Mouse (Mus musculus): ENCODE measurements around the gene Uba52. TPM values are rescaled to one million over a fixed set of nuclear protein-coding genes. Genes with fewer than 3 reads are reported as not detected.
A peak's percentile ranks its signal among the peaks of the same experiment; 100 is the strongest.

Uba52 gene
- total RNA-seq (2021): 100 to 1,000 TPM; 785 to 797 TPM
- long read RNA-seq, experiment 1, transcript Uba52-205 (4 exons, 705 nt): minor isoform, 44 of 1,171 reads
- long read RNA-seq, experiment 1, transcript Uba52-203 (4 exons, 711 nt): major isoform, 966 of 1,171 reads
- long read RNA-seq, experiment 1, transcript Uba52-207 (4 exons, 697 nt): minor isoform, 7 of 1,171 reads
- long read RNA-seq, experiment 1, transcript Uba52-201 (4 exons, 541 nt): minor isoform, 104 of 1,171 reads
- long read RNA-seq, experiment 1, partial matches to known transcripts: 21 of 1,171 reads
- long read RNA-seq, experiment 1, other reads (novel, unspliced or antisense): 22 of 1,171 reads
- long read RNA-seq, experiment 2, transcript Uba52-205 (4 exons, 705 nt): minor isoform, 22 of 714 reads
- long read RNA-seq, experiment 2, transcript Uba52-203 (4 exons, 711 nt): major isoform, 618 of 714 reads
- long read RNA-seq, experiment 2, transcript Uba52-201 (4 exons, 541 nt): minor isoform, 56 of 714 reads
- long read RNA-seq, experiment 2, transcript Uba52-208 (3 exons, 387 nt): minor isoform, 7 of 714 reads
- long read RNA-seq, experiment 2, partial matches to known transcripts: 0 of 714 reads
- long read RNA-seq, experiment 2, other reads (novel, unspliced or antisense): 7 of 714 reads

DNA sequence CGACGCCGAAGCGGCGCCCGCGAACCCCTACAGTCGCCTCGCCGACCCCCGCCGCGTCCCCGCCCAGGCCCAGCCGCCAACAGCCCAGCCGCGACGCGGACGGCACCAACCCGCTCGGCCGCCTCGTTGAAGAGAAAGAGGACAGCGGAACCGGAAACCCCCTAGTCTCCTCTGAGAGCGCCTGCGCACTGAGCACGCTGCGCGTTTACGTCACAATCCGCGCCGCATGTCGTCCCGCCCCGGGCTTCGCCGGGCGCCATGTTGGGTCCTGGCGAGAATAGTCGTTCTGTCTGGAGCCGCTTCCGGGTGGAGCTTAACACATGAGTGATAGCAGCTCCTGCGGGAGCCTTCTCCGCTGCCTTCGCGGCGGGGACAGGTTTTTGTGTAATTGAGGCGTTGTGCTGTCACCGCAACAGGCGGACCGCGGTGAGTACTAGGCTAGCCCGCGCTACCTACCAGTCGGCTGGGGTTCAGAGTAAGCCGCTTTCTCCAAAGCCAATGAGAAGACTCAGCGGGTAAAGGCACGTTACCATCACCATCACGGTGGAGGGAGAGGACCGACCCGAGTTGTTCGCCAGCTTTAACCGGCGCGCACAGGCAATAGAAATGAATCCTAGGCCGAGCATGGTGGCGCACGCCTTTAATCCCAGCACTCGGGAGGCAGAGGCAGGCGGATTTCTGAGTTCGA is at the start of gene Uba52:
Uba52 (minus strand) TSS at position 574 of the 688 bp plus-strand sequence.
- DNase-seq: peak; percentile 95

DNA sequence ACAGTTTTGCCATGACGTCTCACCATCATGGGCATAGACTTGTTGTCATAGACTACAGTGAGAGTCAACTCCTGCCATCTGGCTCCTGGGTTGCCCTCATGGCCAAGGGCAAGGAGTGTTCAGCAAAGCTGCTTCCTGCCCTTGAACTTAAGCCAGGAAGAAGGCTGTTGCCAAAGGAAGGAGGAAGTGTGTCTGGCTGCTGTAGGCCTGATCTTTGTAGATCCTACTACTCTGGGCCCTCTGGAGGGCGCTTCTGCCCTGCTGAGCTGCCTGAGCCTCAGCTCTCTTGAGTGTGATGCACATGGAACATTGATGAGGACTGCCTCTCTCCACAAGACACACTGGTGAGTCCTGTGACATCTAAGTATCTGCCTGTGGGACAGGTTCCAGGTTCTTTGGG is 49.5 kb upstream of the Uba52 start:
- peak; percentile 75 for DNase-seq

DNA sequence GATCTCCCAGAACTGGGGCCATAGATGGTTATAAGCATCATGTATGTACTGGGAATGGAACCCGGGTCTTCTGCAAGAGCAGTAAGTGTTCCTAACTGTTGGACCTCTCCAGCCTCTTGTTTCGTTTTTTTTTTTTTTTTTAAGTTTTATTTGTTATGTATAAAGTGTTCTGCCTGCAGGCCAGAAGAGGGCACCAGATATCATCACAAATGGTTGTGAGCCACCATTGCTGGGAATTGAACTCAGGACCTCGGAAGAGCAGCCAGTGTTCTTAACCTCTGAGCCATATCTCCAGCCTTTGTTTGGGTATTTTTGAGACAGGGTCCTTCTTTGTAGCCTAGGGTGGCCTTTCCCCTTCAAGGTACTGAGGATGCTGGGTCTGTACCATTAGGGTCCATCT is 48.4 kb upstream of the Uba52 start:
- no peak for DNase-seq

DNA sequence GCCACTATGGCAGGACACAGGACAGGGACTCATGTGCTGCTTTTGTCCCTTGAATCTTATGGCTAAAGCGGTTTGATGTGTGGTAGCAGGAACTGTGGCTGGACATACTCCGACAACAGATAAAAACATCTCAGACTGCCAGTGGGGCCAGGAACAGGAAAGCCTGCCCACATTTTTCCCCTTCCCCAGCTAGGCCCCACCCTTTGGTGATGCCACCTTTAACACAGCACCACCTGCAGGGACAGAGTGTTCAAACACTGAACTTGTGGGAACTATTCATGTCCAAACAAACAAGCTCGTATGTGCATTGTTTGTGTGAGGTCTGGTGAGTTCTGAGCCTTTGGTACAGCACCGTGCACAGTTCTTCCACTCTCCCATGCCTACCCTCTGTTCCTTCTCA is 47.7 kb upstream of the Uba52 start:
- no peak for DNase-seq

DNA sequence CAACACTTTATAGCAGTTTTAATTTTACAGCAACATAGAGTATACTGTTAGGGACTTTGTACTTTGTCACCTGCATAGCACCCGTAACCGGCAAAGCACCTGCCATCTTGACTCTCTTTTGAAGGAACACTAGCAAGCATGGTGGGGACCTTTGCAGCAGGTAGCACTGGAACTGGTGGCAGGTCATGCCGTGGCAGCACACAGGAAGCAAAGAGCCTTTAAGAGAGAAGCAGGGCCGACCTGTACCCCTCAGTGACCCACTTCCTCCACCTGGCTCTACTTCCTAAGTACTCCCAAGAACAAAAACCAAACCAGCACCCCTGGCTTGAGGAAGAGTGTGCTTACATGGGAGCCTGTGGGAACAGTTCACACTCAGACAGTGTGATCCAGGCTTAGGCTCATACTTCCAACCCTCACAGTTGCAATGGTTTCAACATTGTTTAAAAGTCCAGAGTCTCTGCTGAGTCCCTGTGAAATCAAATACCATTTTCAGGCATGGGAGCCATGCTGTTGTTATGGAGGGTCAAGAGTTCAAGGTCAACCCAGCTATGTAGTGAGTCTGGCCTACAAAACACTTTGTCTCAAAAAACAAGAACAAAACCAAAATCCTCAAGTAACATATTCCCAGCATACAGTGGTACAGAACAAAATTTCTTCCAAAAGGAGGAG is 44.6 kb upstream of the Uba52 start:
- DNase-seq: no peak

DNA sequence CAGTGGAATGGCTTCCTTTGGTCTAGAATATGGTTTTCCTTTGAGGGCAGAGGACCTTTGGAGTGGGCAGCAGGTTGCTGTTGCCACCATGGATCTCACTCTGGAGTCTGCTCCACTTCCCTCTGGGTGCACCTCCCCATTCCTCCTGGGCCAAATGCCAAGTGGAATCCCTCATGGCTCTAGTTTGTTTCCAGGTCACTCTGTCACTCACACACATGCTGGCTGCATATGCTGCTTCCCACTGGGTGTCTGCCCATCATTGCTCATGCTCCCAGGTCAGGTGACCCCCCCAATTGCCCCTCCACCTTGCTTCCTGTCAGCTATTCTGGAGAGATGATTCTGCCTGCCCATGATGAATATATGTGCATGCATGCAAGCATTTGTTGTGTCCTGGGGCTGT is 43.1 kb upstream of the Uba52 start:
- peak; percentile 66 for DNase-seq

DNA sequence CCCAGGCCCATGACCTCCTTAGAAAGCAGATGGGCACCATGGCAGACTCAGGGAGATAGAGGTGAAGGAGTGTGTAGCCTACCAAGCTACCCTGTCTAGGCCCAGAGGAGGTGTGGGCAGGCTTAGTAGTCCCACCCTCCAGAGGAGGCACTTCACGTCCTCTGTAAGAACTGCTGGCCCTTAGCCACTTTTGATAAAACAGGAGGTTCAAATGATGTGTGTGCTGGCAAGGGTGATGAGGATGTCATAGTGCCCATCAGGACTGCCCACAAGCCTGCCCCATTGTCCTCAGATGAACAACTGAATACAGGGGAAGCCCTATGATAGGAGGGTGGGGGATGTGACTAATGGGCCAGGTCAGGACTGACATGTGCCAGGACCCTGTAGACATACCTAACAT is 42.2 kb upstream of the Uba52 start:
- no peak for DNase-seq

DNA sequence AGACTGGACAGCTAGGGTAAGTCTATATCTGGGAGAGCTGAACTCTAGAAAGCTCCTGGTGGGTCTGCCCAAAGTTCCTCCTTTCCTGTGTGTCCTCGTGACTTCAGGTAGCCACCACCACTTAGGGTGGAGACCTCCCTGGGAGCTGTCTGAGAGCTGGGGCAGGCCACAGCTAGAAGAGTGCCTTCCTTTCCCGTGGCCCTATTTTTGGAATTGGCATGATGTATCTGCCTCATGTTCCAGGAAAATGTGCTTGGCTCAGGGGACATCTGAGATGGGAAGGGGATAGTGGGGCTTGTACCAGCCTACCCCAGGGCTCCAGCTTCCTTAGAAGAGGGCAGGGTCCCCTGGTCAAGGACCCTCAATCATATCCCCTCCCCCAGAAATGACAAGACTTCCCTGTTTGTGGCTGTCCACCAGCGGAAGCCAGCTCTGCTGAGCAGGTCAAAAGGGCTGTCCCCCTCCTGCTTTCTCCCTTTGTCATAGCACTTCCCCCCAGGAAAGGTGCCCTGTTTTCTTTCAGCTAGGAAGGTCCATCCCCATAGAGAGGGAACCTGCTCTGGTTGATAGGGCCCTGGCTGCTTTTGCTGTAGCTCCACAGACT is 41.1 kb upstream of the Uba52 start:
- DNase-seq: no peak

DNA sequence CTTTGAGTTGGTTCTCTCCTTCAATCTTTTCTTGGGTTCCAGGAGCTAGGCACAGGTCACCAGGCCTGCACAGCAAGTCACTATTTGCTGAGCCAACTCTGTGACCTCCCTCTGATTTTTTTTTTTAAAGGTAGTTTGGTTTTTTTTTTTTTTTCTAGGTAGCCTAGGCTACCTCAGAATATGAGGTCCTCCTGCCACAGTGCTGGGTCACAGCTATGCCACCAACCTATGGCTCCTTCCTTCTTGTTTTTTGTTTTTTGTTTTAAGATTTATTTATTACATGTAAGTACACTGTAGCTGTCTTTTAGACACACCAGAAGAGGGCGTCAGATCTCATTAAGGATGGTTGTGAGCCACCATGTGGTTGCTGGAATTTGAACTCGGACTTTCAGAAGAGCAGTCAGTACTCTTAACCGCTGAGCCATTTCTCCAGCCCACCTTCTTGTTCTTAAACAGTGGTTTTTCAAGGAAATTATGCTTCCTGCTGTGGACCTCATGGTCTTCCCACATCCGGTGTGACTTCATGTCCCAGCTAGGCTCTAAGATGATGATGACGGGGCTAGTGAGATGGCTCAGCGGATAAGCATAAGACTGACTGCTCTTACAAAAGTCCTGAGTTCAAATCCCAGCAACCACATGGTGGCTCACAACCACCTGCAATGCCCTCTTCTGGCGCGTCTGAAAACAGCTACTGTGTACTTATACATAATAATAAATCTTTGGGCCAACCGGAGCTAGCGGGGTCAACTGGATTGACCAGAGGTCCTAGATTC is 39.0 kb upstream of the Uba52 start:
- DNase-seq: no peak

DNA sequence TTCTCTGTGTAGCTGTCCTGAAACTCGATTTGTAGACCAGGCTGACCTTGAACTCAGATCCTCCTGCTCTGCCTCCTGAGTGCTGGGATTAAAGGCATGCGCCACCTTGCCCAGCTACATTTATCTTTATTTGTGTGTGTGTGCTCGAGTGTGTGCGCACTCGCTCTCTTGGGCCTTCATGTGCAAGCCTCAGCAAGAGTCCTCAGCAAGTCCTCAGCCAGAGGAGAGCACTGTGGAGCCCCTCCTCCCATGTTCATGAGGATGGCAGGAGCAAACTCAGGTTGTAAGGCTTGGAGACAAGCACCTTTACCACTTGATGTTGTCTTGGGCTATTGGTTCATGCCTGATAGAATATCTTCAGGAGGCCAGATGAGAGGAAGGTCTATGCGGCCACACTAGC is 37.2 kb upstream of the Uba52 start:
- no peak for DNase-seq

DNA sequence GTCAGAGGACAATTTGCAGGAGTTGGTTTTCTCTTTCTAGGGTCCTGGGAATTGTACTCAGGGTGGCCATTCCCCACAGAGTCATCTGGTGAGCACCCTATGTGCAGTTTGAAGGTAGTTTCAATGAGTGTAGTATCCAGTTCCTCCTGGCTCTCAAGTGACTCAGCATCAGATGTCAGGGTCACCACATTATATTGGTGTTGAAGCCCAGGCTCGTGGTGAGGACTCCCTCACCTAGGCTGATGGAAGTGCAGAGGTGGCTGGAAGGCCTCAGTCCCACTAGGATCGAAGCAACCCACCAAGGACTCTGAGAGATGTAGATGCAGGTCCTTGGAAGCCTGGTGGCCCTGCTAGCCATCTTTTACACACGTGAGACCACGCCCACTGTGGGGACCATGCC is 35.8 kb upstream of the Uba52 start:
- no peak for DNase-seq

DNA sequence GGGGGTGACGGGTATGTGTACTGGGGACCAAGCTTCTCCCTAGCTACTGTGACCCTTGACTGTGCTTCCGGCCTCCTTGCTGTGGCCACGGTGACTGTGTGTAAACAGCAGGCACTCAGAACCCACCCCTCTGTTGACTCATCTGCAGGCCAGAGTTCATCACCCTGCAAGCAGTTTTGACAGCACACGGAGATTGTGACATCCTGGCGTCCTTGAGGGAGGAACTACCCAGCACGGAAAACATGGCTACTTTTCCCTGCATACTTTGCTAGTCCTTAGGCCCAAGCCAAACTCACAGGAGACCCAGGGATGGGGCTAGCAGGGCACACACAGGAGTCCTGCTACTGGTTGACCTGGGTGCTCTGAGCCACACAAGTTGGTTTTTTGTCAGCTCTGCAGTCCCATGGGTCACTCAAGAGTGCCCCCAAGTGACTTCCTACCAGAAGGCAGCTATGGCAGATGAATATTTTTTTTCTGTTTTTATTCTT is 33.6 kb upstream of the Uba52 start:
- no peak for DNase-seq

DNA sequence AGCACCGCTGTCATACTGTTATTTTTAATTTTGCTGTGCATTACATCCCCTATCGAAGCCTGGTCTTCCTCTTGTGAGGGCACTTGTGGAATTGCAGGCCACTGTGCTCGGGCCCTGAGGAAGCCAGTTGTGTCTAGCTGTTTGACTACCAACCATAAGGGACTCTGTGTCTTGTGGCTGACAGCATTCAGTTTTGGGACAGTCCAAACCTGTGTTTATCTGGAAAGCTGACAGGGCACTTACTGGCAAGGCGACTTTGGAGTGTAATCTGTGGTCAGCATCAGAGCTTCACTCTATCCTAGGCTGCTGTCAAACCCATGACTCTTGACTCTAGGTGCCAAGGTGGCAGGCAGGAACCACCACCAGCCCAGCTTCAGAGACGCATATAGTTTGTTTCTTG is 30.5 kb upstream of the Uba52 start:
- DNase-seq: no peak

DNA sequence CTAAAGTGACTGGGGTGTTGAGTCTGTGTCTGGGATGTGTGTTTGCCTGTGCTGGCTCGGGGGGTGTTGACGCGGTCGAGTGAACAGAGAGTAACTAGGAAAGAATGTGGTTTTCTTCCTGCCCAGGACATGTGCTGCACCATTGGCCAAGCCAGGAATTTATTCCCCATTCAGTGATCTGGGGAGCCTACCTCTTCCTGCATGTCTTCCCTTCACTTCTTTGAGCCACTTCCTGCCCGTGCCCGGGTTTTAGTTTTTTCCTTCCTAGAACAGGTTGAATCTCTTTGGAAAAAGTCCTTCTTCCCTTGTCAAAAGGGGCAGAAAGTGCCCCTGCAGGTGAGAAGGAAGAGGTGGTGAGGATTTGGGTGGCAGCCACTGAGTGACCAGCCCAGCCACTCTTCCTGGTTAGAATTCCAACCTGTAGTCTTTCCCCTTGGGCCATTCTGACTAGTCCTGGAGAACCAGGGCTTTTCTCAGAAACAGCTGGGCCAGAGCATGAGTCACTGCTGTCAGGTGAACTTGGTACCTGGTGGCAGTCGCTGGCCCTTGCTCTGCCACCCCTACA is 30.0 kb upstream of the Uba52 start:
- peak; percentile 31 for DNase-seq

DNA sequence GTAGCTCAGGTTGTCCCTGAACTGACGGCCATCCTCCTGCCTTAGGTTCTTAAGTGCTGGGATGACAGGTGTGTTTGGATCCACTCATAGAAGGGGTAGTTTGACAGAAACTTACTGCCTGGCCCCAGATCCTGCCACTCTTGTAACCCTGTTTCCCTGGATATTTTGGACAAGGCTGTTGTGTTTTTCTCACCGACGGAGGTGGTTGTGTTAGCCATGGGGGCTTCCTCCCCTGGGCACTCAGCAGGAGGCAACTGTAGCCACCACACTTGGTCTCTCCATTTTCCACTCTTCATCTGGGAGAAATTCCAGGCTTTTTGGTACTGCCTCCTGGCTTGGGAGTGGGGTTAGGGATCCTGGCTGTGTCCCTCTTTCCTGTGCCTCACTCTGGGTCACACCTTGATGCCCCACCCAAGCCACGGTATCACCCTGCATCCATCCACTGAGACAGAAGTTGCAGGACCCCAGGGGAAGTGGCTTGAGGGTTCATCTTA is 29.5 kb upstream of the Uba52 start:
- DNase-seq: no peak

DNA sequence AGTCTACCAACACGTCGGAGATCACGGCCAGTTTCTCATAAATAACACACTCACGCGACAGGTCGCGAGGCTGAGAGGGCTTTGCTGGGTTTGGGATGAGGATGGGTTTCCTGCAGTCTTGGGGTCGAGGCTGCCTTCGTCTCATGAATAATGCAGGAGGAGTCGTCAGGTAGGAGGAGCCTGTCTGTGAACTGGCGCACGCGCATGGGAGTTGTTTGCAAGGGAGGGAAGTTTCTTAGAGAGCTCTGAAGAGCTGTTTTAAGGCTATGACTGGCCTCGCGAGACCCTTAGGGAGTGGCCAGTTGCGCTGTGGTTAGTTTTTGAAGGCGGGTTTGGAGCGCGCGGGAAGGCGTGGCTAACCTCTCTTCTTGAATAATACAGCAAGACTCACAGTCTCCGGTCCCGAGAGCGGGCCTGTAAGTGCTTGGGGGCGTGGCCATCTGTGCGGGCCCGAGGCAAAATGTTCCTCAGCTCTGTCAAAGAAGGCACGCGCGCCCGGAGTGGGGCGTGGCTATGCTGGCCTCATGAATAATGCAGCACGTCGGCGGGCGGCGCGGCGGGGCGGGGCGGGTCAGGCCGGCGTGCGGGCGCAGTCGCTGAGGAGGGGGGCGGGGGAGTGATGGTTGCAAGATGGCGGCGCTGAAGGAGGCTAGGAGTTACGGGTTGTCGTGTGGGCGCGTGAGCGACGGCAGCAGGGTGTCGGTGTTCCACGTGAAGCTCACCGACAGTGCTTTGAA is 28.6 kb upstream of the Uba52 start, which contains the start of gene Ell:
Ell (plus strand) TSS at position 381 of the 737 bp plus-strand sequence.
- DNase-seq: peak; percentile 100

DNA sequence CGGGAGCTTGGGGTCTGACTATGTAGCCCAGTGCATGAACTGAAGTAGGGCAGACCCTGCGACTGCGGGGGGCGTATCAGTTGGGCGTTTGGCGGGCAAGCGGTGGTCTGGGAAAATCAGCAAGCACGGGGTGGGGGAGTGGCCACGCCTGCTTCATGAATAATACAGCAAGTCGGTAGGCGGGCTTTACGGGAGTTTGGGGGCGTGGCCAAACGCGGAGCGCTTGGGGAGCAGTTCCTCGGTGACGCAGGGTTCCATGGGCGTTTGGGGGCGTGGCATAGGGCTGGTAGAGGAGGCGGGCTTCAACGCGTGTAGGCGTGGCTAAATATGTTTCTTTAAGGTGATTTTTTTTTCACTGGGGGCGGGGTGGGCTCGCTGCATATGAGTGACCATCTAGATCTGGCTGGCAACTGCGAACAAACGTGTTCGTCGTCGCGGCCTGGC is 28.1 kb upstream of the Uba52 start:
- peak; percentile 96 for DNase-seq

DNA sequence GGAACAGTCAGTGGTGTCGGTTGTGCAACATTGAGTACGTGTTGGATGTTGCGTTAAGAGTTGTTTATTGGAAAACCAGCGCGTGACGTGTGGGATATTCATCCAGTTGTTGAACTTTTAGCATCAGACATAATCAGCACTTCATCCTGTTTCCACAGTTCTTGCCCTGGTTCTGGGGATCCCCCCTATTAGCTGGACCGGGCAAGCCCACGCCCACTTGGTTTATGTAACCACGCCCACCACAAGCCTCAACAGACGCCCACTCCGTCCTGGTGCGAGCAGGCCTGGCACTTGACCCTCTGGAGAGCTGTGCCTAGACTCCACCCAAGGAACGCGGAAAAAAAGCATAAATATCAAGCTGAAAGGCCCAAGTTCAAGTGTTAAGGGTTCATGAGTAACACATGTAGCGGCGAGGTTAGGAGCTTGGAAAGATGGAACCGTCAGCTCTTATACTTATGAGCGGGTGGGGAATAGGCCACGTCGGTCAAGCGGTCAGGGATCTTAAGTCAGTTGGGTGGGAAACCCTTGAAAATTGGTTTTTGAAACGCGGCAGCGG is 27.5 kb upstream of the Uba52 start:
- DNase-seq: peak; percentile 69

DNA sequence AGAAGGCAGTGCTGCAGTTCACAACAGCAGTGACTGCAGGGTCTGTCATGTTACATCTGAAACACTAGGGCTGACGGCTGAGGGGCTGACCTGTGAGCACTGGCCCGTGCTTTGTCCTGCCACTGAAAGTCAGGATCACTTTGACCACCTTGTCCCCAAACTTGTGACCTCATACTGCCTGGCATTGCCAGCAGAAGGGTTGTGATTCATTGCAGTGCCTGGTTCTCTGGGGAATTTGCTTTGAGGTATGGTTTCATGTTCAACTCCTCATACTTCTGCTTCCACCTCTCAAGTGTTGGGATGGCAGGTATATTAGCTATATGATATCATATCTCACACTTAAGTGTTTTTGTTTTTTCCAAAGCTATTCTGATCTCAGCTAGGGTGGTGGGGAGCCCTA is 25.1 kb upstream of the Uba52 start:
- DNase-seq: no peak

DNA sequence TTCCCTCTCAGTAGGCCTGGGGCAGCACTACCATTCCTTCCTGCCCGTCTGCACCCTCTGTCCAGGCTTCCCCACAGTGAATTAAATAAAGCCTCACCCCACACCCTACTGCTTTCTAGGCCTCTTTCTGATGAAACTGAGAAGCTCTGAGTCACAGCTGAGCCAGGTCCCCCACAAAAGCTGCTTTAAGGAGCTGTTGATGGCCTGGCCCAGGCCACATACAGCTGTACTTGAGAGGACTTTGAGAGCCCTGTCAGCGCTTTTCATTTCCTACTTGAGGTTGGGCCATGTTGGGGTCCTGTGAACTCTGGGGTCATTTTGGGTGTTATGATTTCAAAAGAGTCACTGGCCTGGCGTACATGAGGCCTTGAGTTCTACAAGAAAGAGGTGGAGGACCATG is 24.6 kb upstream of the Uba52 start:
- DNase-seq: no peak
